Mouse (Mus musculus) left cerebral cortex, postnatal 14 days (tissue): Measurements from ENCODE around the gene Hs3st5. TPM values are rescaled to one million over a fixed set of nuclear protein-coding genes. Genes with fewer than 3 reads are reported as not detected.
"Not testable (repeated sequence)": the region's sequence is repeated elsewhere in the genome, so short reads cannot be mapped to it uniquely, and the experiment has no call there.

Experiments
- DNase-seq, 2 experiments: peaks; one replicate each; pipeline ENCODE4 v3.0.0; 2021 to 2022; ENCODE audit warnings: low spot score in 2 of 2, mixed read lengths in 1 of 2
- intact Hi-C: fragments of 180-260 bp; cut with DNase I; formaldehyde crosslinking; loops from one replicate; pipeline ENCODE4 v1.15.1; 2025
- total RNA-seq, 2 experiments: library from RNA; stranded (reverse); gene quantifications; 2 replicates each; pipeline ENCODE4 v1.2.3; 2021

Gene Hs3st5
- total RNA-seq, 2 experiments from 2014 or later: 9.0 to 10.9 TPM

GRCm38 (mm10) chr10:36554941-36555888 is 48.6 kb downstream of the Hs3st5 start:
- no peak for DNase-seq
- intact Hi-C loops: no loop called here

GRCm38 (mm10) chr10:36556128-36556527 is 49.5 kb downstream of the Hs3st5 start:
- DNase-seq: no peak
- intact Hi-C loops: no loop called here

GRCm38 (mm10) chr10:36557673-36558072 is 51.1 kb downstream of the Hs3st5 start:
- DNase-seq: peak in 1 of 2 experiments; percentile 7
- intact Hi-C loops: no loop called here

DNA sequence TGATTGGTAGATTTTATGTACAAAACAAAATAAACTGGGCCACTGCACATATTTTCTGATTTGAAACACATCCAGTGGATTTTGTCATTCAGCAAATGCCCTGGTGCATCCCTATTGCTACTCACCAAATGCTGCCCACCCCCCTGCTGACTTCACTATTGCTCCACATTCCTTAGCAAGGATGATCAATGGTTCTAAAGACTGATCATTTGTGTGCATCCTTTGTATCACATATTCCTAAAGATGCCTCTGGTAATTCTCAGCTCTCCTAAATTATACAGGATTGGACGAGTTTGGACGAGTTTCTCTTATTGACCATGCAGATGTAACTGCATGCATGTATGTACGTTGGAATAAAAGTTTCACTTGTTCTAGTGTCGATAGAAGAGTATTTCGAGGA is 52.1 kb downstream of the Hs3st5 start:
- intact Hi-C loops: no loop called here
- no peak for DNase-seq

DNA sequence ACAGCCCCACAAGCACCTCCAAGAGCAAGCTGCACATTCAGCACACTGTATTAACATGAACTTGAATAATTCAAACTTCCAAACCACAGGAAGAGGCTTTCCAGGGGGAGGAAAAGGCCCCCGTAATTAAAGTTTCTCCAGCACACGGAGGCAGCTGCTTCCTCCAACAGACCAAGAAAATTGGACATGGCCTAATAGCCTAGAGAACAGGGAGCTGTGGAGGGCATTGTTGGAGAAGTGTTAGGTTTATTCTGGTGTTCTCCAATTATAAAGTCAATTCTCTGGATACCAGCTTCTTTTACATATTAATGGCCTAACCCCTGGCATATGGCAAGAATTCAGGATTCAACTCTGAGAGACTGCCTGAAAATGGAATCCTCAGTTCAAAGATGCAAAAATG is 60.6 kb downstream of the Hs3st5 start:
- DNase-seq: no peak
- intact Hi-C loops: no loop called here

GRCm38 (mm10) chr10:36572540-36572939 is 65.9 kb downstream of the Hs3st5 start:
- intact Hi-C loops: no loop called here
- no peak for DNase-seq

GRCm38 (mm10) chr10:36578375-36579145 is 71.9 kb downstream of the Hs3st5 start:
- no peak for DNase-seq
- intact Hi-C loops: no loop called here

- no peak for DNase-seq
- intact Hi-C loops: no loop called here
Observed at GRCm38 (mm10) chr10:36610400-36610799, 103.8 kb downstream of the Hs3st5 start.

DNA sequence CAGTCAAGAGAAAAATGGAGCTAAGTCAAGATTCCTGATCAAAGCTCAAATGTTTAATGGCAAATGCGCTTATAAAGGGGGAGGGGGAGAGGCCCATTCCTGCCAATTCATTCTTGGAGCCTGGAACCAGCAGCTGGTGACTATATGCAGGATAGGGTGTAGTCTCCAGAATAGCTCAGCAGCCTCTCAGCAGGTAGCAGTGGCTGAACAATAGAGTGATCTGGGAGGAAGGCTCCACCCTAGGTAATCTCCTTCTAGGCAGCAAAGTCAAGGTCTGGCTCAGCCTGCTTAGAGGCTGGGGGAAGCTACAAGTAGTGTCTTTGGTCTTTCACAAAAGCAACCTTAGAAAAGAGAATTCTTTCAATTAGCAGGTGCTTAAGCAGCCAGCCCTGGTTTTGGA is 104.8 kb downstream of the Hs3st5 start:
- DNase-seq, intact Hi-C loops: not testable (repeated sequence)

DNA sequence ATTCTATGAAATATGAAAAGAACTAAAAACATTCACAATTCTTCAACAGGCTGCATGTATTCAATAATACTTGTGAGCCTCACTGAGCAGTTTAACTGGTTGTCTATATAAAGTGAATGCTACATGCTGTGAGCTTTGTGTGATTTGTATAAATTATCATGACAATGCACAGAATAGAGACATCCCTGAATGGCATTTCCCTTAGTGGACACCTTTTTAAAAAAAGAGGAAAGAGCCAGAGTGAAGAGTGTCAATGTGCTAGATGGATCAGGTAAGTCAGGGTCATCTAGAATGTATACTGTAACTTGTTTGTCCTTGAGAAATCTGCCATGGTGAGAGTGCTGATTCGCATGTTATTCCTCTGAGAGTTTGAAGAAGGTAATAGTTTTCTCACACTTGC is 116.4 kb downstream of the Hs3st5 start:
- intact Hi-C loops: no loop called here
- DNase-seq: no peak

DNA sequence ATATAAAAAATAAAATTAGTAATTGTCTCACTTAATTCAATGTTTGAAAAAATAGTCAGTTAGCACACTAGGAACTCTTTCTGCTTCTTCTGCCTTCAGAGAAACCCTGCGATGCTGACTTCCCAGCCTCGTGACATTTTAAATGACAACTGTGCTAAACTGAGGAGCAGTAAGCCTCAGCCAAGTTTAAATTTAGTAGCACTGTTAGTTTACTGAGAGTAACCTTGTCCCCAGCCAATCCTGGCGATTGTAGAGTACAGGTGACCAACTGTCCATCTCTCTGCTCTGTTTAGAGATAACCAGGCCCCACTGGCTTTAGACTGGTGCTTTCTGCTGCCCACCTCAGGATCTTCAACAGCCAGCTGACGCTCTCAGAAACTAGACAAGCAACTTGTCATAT is 121.3 kb downstream of the Hs3st5 start:
- DNase-seq: no peak
- intact Hi-C loops: no loop called here

GRCm38 (mm10) chr10:36631746-36632145 is 125.1 kb downstream of the Hs3st5 start:
- intact Hi-C loops: no loop called here
- DNase-seq: peak in 1 of 2 experiments; percentile 5

- intact Hi-C loops: no loop called here
Observed at GRCm38 (mm10) chr10:36650653-36651052, 144.0 kb downstream of the Hs3st5 start.

DNA sequence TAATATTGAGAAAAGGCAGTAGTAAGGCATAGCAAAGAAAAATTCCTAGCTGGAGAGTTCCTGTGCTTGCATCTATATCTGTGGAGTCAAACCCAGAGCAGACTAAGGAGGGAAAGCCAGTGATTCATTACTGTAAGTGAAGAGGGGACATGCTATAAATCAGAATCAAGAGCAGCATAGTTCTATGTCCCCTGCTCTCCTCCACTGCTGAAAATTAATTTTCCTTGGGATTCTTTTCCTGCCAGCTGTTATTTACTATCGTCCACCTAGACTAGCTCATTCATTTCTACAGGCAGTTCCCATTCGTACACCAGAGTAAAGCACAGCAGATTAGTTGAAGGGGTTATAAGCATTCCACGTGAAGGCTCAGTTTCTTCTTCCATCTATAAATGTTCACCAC is 207.4 kb downstream of the Hs3st5 start:
- DNase-seq: no peak
- intact Hi-C loops: no loop called here

More at GRCm38 (mm10) chr10:36650653-36651052, 144.0 kb downstream of the Hs3st5 start:
- DNase-seq: no peak

- DNase-seq: no peak
- intact Hi-C loops: no loop called here
Observed at GRCm38 (mm10) chr10:36726239-36726638, 219.6 kb downstream of the Hs3st5 start.

- intact Hi-C loops: no loop called here
- DNase-seq: peak in 1 of 2 experiments; percentile 3
Observed at GRCm38 (mm10) chr10:36729361-36730098, 222.9 kb downstream of the Hs3st5 start.

GRCm38 (mm10) chr10:36739375-36739774 is 232.8 kb downstream of the Hs3st5 start:
- DNase-seq: no peak
- intact Hi-C loops: no loop called here

GRCm38 (mm10) chr10:36750021-36750420 is 243.4 kb downstream of the Hs3st5 start:
- intact Hi-C loops: no loop called here
- DNase-seq: no peak

DNA sequence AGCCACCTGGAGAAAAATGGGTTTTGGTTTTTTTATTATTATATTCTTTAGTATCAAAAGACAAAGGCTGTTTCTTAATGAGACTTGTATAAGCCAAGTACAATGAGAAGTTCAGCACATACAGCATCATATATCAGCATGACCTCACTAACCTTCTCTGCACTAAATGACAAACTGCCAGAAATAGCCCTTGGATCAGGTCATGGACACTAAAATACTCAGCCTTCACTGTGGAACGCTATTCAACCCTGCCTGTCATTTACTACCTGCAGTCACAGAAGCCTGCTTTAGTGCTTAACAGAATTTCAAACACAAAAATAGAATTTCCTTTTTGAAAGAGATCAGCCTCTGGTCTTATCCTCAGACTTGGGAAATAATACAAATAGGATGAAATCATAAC is 247.9 kb downstream of the Hs3st5 start:
- intact Hi-C loops: no loop called here
- no peak for DNase-seq

DNA sequence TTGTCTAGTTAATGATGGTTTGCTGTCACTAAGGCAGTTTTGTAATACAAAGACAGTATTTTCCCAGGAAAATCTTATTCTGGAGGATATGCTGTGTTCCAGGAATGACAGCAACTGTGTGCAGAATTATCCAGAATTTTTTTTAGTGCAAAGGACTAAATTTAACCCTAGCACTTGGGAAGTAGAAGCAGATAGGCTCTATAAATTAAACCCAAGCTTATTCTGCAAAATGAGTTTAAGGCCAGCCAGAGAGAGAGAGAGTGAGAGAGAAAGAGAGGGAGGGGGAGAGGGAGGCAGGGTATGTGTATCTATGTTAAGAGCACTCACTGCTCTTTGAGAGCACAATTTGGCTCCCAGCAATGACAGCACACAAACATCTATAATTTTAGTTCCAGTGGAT is 267.0 kb downstream of the Hs3st5 start:
- intact Hi-C loops: no loop called here
- peak; percentile 11 to 40 for DNase-seq
